Mouse (Mus musculus) spleen, postnatal 4 days (tissue): ENCODE results near the gene Ticam1.
"Not testable (repeated sequence)": the region's sequence is repeated elsewhere in the genome, so short reads cannot be mapped to it uniquely, and the experiment has no call there.

Source experiments
- DNase-seq, 2 experiments: peaks; one replicate each; pipeline ENCODE4 v3.0.0; 2022; ENCODE audit warnings: low spot score in 2 of 2

Gene Ticam1

DNA sequence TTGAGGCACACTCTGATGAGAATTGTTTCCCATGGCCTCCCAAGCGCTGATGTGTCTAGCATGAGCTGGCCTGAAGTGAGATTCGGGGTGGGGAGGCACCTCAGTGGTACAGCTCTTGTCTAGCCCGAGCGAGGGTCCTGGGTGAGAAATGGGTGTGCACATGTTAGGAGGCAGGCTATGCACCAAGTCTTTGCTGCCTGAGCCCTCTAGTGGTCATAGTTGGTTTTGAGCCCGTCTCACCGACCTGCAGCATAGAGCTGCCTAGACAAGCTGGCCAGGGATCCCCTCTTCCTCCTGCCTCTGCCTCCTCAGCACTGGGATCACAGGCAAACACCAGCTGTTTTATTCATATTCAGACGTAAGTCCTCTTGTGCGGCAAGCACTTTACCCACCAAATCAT is 12.6 kb downstream of the Ticam1 start:
- DNase-seq: peak; percentile 81 to 90

DNA sequence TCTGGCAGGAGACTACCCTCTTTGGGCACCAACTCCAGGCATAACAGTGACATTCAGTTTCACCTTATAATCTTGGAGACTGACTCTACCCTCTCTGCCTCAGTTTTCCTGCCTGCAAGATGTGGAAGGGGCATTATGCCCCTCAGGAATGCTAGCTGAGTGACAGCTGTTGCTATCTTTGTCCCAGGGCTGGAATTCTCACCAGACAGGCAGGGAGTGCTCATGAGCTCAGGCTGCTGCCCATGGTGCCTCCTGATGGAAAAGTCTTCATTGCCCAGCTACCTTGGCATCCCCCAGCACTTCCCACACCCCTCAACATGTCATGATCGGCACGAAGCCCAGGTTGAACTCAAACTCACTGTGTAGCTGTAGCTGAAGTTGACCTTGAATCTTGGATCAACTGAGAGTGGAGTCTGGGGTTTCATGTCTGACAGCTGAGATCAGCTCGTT is 13.9 kb downstream of the Ticam1 start:
- no peak for DNase-seq

DNA sequence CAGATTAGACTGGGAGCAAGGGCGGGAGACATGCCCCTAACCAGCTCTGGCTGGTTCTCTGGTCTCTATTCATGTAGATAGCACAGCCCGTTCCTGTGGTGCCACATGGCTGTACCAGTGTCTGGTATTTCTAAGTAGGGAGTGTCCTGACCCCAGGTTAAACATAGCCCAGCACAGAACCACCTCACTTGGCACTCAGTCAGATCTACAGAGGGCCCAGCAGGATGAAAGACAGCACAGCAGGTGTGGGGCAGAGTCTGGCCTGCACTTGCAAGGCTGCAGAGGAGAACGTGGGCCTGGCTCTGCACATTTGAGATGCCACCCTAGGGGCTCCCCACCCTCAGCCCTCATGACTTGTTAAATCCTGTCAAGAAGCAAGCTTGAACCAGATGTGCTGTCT is 15.4 kb downstream of the Ticam1 start:
- no peak for DNase-seq

DNA sequence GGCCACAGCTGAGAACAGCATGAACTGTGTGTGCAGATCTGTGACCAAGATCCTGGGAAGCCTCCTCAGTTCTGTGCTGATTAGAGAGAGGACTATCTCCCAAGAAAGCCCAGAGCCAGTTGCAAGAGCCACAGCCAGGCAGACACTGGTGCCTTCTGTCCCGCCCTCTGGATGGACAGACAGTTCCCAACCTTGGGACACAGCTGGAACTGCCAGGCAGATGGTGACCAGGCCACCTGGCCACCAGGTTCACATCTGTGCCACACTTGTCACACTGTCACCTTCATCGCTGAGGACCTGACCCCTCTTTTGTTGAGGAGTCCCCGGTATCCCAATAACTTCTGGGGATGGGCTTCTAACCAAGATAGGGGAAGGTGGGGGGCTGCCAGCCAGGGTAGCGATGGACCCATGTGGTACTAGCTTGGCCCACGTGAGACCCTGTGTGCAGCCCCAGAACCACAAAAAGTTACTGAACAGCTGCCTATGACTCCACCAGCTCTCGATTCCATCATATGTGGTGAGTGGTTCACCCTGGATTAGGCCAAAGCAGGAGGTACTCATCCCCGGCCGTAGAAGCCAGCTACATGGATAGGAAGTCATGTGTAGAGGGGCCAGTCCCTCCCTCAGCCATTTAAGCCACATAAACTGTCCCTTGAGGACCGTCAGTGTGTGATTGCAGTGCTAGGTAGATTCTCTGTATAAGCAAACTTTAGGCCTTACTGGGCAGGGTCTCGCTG is 17.1 kb downstream of the Ticam1 start:
- no peak for DNase-seq

DNA sequence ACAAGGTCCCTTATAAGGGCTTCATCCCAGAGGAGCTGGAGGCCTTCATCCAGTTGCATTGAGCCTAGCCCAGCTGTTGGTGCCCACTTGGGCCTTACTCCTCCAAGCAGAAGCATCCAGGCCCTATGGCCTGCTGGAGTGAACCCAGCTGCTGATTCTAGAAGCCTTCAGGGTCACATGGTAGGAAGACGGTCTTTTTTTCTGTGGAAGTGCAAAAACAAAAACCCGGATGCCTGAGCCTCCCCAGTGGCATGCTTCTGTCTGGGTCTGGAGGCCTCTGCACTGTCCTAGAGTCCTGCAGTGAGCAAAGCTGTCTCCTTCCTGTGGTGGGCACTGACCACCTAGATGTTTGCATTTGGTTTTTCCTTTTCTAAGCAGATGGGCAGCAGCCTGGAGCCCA is 17.8 kb downstream of the Ticam1 start:
- not testable (repeated sequence) for DNase-seq

DNA sequence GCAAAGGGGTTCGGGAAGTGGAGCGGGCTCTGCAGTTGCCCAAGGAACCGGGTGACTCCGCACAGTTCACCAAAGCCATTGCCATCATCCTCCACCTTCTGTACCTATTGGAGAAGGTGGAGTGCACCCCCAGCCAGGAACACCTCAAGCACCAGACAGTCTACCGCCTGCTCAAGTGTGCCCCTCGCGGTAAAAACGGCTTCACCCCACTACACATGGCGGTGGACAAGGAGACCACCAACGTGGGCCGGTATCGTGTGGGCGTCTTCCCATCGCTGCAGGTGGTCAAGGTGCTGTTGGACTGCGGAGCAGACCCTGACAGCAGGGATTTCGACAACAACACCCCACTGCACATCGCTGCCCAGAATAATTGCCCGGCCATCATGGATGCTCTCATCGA is 18.3 kb downstream of the Ticam1 start:
- DNase-seq: not testable (repeated sequence)

DNA sequence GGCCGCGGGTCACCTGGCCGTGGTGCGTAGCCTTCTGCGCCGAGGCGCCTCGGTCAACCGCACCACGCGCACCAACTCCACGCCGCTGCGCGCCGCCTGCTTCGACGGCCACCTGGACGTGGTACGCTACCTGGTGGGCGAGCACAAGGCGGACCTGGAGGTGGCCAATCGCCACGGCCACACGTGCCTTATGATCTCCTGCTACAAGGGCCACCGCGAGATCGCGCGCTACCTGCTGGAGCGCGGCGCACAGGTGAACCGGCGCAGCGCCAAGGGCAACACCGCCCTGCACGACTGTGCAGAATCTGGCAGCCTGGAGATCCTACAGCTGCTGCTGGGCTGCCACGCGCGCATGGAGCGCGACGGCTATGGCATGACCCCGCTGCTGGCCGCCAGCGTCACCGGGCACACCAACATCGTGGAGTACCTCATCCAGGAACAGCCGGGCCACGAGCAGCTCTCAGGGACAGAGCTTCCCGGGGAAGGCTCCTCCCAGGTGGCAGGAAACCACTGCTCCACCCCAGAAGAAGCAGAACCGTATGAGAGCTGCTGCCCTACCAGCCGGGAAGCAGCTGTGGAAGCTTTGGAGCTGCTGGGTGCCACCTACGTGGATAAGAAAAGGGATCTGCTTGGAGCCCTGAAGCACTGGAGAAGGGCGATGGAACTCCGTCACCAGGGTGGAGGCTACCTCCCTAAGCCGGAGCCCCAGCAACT is 19.2 kb downstream of the Ticam1 start:
- peak; percentile 24 to 70 for DNase-seq

DNA sequence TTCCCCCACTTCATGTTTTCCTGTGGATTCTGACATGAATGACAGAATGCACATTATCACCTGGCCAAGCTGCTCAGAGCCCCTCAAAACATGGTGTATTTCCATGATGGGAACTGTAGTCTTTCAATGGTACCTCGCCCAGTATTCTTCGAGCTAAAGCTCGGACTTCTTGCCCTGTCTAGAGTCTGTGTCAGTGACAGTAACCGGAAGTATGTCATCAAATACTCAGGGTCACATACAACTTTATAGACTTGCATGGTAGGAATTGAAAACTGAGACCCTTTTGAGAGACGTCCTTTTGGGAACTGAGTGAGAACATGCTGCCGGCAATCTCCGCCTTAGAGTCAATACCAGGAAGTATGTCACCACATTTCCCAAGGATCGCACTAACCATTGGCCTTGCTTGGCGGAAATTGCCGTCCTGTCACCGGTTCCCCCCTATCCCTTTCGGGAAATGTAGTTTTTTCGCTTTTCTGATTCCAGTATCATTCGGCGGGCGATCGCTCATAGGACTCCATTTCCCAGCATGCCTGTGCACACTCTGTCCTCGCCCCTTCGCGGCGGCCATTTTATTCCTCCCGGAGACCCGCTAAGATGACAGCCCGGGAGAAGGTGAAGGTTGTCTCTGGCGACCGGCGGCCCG is 20.2 kb downstream of the Ticam1 start, which contains the start of gene Fem1a:
Fem1a (plus strand) TSS at position 572 of the 643 bp plus-strand sequence.
- peak; percentile 90 to 93 for DNase-seq

DNA sequence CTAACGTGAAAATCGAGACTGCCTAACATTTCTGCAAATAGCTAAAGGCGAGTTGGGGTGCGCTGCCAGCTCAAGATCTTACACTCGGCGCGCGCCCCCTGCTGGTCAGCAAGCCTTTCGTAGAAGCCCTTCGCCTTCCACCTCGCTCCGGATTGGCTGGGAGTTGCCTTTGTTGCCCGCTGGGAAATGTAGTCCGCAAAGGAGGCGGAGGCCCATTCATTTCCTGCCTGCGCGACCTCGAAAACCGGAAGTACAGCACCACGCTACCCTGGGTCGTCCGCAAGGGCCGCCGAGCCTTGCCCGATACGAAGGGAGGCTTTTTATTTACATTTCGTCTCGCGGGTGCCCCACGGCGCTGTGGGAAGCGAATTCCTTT is 20.7 kb downstream of the Ticam1 start:
- DNase-seq: peak; percentile 97 to 100

DNA sequence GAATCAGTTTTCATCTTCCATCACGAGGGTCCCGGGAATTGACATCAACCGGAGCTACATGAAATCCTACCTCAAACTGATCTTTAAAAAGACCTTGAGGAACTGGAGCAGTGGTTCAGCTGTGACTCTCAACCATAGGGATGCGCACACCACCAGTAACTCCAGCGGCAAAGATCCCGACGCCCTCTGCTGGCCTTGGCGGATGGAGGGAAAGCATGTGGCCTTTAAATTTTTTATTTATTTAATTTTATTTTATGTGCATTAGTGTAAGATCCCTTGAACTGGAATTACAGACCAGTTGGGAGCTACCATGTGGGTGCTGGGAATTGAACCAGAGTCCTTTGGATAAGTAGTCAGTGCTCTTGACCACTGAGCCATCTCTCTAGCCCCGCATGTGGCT is 21.2 kb downstream of the Ticam1 start:
- DNase-seq: peak; percentile 41 to 68

DNA sequence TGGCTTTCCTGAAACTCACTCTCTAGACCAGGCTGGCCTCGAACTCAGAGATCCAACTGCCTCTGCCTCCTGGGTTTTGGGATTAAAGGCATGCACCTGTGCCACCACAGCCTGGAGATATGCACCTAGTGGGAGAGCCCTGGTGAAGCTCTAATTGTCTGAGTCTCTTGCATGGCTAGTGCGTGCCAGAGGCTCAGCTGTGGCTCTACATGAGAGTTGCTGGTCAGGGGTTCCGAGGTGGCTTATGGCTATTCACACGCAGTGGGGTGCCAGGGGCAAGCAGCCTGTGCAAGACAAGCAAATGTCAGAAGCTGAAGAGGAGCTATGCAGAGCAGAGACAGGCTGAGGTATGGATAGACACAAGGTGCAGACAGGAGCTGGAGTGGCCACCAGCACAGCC is 21.9 kb downstream of the Ticam1 start:
- no peak for DNase-seq

DNA sequence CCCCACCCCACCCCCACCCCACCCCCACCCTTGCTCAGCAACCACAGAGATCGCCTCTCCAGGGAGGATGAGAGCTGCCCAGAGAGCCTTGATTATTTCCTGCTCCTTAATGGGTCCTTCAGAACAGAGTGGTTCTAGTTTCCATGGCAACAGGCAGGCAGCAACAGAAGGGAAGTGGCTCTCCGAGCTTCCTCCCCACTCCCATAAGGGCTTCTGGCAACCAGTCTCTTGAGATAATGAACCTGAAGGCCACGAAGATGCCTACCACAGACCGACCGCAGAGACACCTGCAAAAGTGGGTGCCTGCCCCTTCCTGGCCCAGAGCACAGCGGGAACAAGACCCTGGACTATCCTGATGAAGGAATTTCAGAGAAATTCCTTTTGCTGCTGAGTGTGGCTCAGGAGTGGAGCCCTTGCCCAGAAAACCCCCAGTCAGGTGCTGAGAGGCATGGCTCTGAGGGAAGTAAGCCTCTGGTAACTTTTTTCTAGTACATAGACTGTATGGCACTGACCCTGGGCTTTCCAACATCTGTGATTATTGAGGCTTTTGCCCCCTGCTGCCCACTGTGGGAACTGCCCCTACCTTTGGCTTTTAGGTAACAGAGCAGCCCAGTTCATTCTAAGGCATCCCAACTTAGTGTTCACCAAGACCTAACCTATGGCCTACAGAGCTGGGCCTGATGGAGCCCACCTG is 25.3 kb downstream of the Ticam1 start:
- DNase-seq: peak; percentile 70 to 86

DNA sequence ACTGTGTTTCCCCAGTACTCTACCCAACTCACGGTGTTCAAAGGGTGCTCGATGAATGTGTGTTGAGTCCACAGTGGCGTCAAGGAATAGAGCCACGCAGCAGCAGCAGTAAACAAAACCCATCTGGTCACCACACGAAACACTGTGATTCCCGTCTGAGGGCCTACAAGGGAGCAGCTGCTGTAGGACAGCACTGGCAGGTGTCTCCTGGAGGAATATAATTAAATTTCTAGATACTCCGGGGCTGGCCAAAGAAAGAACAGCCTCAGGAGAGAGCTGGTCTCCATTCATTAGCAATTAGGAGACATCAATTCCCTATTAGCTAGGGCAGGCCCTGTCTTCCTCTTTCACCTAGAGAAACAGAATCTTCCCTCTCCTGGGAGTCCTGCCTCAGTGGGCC is 31.0 kb downstream of the Ticam1 start:
- DNase-seq: no peak

DNA sequence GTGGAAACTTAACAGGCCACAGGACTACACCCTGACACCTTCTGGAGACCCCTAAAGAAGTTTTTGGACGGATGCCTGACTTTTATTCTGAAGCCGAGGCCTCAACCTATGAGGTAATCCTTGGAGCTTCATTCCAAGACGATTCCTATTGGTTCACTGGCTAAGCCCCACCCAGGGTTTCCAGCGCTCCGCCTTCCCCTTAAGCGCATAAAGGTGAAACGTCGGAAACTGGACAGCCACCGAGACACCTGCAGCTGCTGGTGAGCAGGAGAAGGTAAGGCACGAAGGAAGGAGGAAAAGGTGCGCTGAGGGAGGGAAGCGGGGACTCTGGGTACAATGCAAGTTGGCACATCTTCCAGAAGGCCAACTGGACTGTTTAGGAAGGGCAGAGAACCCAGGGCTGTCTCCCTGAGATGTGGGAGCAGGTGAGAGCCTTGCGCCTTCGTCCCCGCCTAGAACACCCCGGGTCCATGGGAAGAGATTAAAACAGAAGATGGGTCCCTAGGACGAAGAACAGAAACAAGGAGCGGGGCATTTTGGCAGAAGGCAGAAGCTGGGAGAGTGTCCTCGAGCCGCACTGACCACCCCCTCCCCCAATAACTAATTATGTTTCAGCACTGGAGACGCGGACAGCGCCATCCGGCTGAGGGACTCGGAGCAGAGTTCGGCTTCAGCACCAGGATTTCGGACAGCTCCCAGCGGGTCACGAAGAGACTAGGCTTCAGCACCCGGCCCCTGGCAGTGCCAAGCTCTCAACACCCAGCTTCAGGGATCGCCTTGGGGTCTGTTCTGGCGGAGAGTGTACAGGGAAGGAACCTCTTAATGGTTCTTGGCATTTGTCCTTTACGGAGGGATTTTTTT is 34.8 kb downstream of the Ticam1 start:
- peak; percentile 85 to 96 for DNase-seq

DNA sequence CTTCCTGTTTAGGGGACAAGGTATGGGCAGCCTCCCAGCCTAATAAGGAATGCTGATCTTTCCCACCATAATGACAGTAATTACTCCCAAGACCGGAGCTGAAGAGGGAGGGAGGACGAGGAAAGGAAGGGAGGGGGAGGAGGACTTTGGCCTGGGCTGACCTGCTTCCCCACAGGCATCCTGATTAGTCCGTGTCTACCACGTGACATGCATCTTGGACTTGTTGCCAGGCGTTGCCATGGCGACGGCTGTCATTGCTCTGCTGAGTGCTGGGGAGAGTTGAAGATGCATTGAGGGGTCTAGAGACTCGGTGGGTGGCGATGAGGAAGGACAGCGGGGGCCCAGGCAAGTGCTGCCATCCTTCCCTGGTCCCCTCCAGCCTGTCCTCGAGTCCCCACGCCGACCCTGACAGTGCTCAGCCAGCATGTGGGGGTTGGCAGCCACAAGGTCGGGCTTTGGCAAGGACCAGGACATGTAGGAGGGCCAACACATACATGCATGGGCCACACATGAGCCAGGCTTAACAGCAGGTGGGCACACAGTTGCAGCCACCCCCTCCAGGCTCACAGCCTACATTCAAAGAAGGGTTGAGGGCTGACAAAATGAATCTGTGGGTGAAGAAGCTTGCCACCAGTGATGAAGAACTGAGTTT is 42.6 kb downstream of the Ticam1 start:
- no peak for DNase-seq

DNA sequence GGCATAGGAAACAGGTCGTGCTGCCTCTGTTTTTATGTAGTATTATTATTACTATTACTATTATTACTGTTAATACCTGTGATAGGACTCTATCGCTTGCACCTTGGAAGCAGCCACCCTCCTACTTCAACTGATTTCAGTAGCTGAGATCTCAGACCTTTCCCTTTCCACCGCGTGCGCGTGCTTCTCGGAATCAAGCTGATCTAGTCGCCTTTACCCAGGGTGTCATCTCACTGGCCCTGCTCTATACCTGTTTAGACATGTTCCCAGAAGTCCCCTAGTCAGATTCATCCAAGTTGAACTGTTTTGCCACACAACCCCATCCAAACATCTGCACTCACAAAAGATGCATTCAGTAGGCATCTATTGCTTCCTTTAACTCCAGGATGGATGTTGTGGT is 43.2 kb downstream of the Ticam1 start:
- no peak for DNase-seq

DNA sequence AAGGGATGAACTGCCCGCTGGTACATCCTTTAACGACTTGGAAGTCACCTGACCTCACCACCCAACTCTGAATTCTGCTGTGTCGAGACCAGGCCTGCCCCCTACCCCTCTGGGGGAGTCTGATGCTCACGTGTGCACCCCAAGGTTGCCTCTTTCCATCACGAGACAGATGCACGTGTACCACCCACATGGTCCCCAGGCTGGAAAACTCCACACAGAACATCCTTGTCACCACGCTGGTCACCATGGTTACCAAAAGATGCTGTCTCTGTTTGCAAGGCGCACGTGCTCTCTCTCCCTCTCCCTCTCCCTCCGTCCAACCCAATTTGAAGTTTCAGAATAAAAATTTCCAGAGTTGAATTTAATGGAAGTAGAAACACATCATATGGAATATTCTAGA is 46.6 kb downstream of the Ticam1 start:
- DNase-seq: no peak

DNA sequence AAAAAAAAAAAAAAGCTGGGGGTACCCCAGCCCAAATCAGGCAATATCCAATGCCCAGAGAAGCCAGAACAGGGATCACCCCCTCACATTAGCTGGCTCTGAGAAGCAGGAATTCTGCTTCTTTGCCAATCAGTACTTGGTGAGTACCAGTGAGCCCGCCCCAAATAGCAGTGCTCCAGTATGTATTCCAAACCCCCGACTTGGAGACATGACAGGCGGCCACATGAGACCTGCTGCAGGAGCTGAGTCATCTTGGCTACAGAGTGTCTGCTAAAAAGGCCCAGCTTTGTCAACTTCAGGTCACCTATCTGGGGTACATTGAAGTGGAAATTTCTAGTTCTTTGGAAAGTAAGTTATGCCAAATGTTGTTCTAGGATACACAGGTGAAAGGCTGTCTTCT is 50.0 kb downstream of the Ticam1 start:
- DNase-seq: no peak

DNA sequence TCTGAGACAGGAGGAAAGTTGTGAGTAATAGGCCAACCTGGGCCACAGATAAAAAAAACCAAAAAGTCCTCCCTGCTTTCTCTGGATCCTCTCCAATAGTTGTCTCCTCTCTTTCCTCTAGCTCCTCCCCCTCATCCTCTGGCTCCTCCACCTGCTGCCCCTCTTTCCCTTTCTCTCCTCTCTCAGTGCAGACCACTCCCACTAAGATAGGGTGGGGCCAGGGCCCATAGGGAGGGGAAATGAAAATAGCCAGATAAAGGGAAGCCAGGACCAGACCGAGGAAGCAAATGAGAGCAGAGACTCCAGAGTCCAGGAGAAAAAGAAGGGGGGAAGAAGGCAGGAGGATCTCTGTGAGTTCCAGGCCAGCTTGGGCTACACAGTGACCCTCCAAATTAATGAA is 51.7 kb downstream of the Ticam1 start:
- no peak for DNase-seq

DNA sequence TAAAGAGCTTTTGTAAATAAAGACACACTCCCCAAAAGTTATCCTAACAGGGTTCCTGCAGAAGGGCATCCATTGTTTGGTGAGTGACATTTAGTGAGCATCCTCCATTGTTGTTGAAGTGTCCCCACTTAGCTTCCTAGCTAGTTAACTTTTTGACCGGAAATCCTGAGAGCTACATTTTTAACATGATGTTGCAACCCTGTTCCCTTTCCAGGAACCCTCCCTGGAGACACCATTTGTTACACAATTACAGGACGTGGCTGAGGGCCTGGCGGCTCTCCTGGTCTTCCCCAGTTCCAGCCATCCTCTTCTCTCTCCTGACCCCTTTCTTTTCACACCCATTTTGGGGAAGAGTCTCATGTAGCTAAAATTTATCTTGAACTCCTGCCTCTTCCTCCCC is 56.8 kb downstream of the Ticam1 start:
- no peak for DNase-seq
